Mouse (Mus musculus): ENCODE data around the gene Uhrf1bp1.

GRCm38 (mm10) chr17:27946371-27946770 is 90.1 kb downstream of the Uhrf1bp1 start:
- TF ChIP-seq CTCF (IDR thresholded peaks at IDR 0.05; ENCODE audit: control insufficient read depth, insufficient read depth, insufficient replicate concordance, low read depth, low read length) (no peak), POLR2A (IDR thresholded peaks at IDR 0.05; ENCODE audit: control insufficient read depth, low read depth, low read length) (no peak)

All from testis, adult 2 months (tissue).